Mouse (Mus musculus) stomach, embryonic 16.5 days (tissue): ENCODE measurements around the gene Rnase10. TPM values are rescaled to one million over a fixed set of nuclear protein-coding genes. Genes with fewer than 3 reads are reported as not detected.
A peak's percentile ranks its signal among the peaks of the same experiment; 100 is the strongest.
"Not testable (repeated sequence)": the region's sequence is repeated elsewhere in the genome, so short reads cannot be mapped to it uniquely, and the experiment has no call there.

ENCODE experiments used
- ATAC-seq: fragments of 200-750 bp; cut with Nextera tagmentation; 2 replicates; pipeline ENCODE4 v1.8.0; 2017; ENCODE audit warnings: moderate number of reproducible peaks, moderate TSS enrichment; ENCODE audit not compliant: insufficient read depth, low FRiP score
- H3K27ac ChIP-seq: fragments of 300-500 bp; sonication (generic); 2 replicates; pipeline ENCODE4 v1.5.1; 2014; ENCODE audit warnings: low read length
- H3K27me3 ChIP-seq: fragments of 300-500 bp; sonication (generic); 2 replicates; pipeline ENCODE4 v1.6.1; 2014; ENCODE audit warnings: low read length, control low read depth, mixed read lengths; ENCODE audit not compliant: control insufficient read depth, insufficient read depth
- H3K36me3 ChIP-seq: fragments of 300-500 bp; sonication (generic); 2 replicates; pipeline ENCODE4 v1.6.1; 2014; ENCODE audit warnings: low read length; ENCODE audit not compliant: control insufficient read depth, insufficient read depth
- H3K4me1 ChIP-seq: fragments of 300-500 bp; sonication (generic); 2 replicates; pipeline ENCODE4 v1.6.1; 2014; ENCODE audit warnings: low read length, control low read depth, mixed read lengths; ENCODE audit not compliant: control insufficient read depth, insufficient read depth
- H3K4me2 ChIP-seq: fragments of 300-500 bp; sonication (generic); 2 replicates; pipeline ENCODE4 v1.6.1; 2014; ENCODE audit warnings: low read depth, low read length, mixed read lengths
- H3K4me3 ChIP-seq: fragments of 300-500 bp; sonication (generic); replicated peaks from 2 replicates; pipeline ENCODE4 v1.5.1; 2014; ENCODE audit warnings: mild to moderate bottlenecking, low read length
- H3K9ac ChIP-seq: fragments of 300-500 bp; sonication (generic); 2 replicates; pipeline ENCODE4 v1.6.1; 2014; ENCODE audit warnings: low read length
- H3K9me3 ChIP-seq: fragments of 300-500 bp; sonication (generic); replicated peaks from 2 replicates; pipeline ENCODE4 v1.6.1; 2016; ENCODE audit warnings: low read length, control low read depth; ENCODE audit not compliant: control insufficient read depth
- WGBS: fragments of 180-500 bp; shearing (Covaris S2); extraction: QIAGEN DNeasy Blood & Tissue Kit; methylation state at CpG from one replicate; pipeline ENCODE4 v1.1.7; 2014; 5-methylcytosine and 5-hydroxymethylcytosine counted together
- polyA plus RNA-seq: library from polyadenylated mRNA; unstranded; fragments of >200 nt; fragmentation: Nextera tagmentation; extraction: Ambion mirVana; gene quantifications from 2 replicates; pipeline ENCODE4 v1.2.1, GENCODE M21; 2015

The Rnase10 gene
- 0.23 and 0.54 TPM in 2 replicates for polyA plus RNA-seq

DNA sequence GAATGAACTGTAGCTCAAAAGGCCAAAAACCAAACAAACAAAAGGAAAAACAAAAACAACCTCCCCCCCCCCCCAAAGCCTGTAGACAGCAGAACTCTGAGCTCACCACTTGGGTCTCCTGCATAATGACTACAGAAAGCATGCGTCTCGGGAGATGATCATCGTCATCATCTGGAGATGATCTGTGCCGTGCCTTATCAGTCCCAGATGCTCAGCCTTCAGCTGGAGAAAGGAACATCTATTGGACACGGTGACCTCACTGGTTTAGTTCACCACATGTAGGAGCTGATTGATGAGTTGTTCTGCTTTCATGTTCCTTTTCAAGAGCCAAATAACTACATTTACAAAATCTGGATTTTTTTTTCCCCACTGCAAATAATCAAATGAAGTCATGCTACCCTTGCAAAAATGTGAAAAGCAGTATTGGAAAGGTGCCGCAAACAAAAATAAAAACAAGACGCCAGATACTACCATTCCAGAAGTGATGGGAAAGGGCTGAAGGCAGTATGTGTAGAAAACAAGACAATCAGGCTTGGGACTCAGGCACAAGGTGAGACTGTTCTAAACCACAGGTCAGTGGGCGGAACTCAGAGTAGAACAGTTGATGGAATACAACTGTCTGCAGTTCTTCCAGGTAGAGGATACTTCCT, at the start of gene Rnase10:
Gene Rnase10 (plus strand): TSS at position 600 of the 650 bp plus-strand sequence.
- peaks cover 5% of the 10 kb centered on the region; the same call in 1 of the 2 replicates for H3K4me1 ChIP-seq
- H3K4me3 ChIP-seq: no peak within 1 kb of the TSS
- peak within 1 kb of the TSS; percentile 16; the same call in 1 of the 2 replicates for H3K4me2 ChIP-seq
- H3K9ac ChIP-seq: no peak within 1 kb of the TSS
- H3K27ac ChIP-seq: peak within 1 kb of the TSS; percentile 88
- no peaks in the 10 kb centered on the region; the same call in 1 of the 2 replicates for H3K9me3 ChIP-seq
- ATAC-seq: no peak
- 74% methylated on average over 8 of the region's 8 CpGs for WGBS
- H3K36me3 ChIP-seq: no peaks in the 10 kb centered on the region
- H3K27me3 ChIP-seq: no peaks in the 10 kb centered on the region

DNA sequence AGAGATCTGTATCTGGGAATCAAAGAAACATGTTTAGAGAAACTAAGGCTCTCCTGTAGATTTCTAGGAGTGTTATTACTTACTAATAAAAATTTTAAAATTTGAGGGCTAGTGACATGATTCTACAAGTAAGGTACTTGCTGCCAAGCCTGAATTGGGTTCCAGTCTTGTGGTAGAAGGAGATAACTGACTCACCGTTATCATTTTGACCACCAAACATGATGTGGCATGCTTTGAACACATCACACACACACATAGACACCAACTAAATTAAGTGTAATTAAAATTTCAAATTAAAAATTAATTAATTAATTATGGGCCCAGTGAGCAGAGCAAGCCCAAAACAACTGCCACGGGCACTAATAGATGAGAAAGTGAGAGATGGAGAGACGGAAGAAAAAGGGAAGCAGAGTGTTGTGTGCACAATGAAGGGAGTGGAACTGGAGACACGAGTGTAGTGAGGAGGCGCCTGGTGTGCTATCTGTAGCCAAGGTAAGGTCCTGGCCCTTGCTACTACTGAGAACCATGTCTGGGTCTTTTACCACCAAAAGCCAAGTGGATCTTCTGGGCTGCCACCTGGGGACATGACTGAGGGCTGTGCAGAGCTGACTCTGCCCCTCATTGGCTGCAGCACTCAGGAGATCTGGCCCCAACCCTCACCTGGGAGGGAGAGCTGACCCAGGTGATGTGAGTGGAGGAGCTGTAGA, 49.1 kb upstream of the Rnase10 start:
- not testable (repeated sequence) for H3K36me3 ChIP-seq, ATAC-seq, H3K9me3 ChIP-seq, H3K27me3 ChIP-seq, H3K4me2 ChIP-seq, H3K4me3 ChIP-seq, H3K9ac ChIP-seq, H3K27ac ChIP-seq, H3K4me1 ChIP-seq
- 85% methylated on average over 5 of the region's 5 CpGs for WGBS

DNA sequence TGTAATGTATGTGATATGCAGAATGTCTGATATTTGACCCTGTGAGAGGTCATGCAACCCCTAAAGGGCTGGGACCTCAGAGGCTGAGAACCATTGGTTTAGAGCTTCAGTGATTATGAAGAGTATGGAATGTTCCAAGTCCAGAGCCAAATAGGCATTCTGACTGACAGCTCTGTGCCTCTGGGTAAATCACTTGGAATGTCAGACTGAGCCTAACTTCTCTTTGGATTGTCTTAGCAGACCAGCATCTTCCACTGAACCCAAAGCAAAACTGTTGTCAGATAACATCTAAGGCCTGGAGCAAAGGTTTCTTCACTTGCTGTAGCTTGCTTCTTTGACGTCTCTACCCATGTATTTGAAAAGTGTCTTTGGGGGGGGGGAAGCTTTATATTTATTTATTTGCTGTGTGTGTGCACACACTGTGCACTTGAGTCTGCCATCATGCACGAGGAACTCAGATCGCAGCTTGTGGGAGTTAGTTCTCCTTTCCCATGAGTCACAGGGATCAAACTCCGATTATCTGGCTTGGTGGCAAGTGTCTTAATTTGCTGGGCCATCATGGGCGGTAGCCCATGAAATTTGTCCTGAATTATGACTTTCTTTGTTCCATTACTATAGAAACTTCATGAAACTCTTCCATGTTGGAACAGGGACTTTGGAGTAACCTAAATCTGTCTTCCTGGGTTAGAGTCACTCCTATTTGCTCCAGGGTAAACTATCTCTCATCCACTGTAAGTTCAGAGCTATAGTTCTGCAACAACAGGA, 39.2 kb upstream of the Rnase10 start:
- ATAC-seq: no peak
- no peaks in the 10 kb centered on the region for H3K4me1 ChIP-seq
- no peak overlapping the region for H3K27ac ChIP-seq
- WGBS: 81% methylated on average over 5 of the region's 5 CpGs
- no peak overlapping the region for H3K4me2 ChIP-seq
- no peaks in the 10 kb centered on the region for H3K9me3 ChIP-seq
- no peaks in the 10 kb centered on the region for H3K36me3 ChIP-seq
- no peaks in the 10 kb centered on the region for H3K27me3 ChIP-seq
- H3K4me3 ChIP-seq: no peak overlapping the region
- H3K9ac ChIP-seq: no peak overlapping the region

DNA sequence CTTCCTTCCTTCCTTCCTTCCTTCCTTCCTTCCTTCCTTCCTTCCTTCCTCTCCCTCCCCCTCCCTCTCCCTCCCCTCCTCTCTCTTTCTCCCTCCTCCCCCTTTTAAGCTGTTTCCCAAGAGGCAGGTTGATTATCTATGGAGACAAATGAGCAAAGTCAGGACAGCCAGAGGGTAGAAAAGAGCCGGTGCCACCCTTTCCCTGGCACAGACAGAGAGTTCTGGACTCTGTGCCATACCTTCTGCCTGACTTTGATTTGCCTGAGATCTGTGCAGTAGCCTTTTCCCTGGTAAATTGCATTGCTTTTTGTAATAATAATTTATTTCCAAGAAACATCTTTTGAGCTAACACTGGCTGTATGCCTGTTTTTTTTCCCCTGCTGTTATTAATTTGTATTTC, 38.5 kb upstream of the Rnase10 start:
- H3K9me3 ChIP-seq: no peaks in the 10 kb centered on the region
- H3K9ac ChIP-seq: no peak overlapping the region
- H3K36me3 ChIP-seq: no peaks in the 10 kb centered on the region
- no peak overlapping the region for H3K4me2 ChIP-seq
- ATAC-seq: no peak
- WGBS: 24% methylated on average over 1 of the region's 1 CpGs
- H3K27me3 ChIP-seq: no peaks in the 10 kb centered on the region
- no peak overlapping the region for H3K4me3 ChIP-seq
- no peaks in the 10 kb centered on the region for H3K4me1 ChIP-seq
- no peak overlapping the region for H3K27ac ChIP-seq

DNA sequence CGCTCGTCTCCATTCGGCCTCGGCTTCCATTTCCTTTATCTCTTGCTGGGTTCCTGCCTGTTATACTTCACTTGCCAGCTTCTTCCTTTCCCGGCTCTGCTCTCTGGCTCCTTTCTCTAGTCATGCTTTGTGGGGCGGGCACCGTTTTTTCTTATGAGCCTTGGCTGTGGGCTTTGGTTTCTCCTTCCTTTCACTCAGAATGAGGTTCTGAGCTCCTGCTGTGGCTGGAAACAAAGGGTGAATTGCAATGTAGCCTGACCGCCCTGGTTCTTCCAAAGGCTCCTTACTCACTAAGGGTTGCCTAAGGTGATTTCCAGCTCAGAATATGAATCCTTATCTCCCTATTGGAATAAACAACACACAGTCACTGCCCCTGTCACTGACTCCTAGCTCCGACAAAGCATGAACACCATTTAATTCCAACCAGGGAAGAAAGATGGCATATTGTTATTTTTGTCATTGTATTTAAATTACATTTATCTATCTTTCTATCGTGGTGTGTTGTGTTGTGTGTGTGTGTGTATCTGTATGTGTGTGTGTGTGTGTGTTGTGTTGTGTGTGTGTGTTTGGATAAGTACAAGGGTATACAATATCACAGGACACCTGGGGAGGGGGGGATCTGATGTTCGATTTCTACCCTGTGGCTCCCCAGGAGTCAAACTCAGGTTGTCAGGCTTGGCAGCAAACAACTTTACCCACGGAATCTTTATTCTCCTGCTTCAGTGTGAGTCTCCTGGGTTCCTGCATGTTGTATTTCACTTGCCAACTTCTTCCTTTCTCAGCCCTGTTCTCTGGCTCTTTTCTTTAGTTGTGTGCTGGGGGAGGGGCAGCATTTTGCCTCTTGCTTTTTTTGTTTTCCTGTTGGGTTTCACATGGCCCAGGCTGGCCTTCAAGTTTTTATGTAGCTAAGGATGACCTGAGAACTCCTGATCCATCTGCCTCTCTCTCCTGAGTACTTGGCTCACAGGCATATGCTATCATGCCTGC, 37.7 kb upstream of the Rnase10 start:
- no peak overlapping the region for H3K9ac ChIP-seq

DNA sequence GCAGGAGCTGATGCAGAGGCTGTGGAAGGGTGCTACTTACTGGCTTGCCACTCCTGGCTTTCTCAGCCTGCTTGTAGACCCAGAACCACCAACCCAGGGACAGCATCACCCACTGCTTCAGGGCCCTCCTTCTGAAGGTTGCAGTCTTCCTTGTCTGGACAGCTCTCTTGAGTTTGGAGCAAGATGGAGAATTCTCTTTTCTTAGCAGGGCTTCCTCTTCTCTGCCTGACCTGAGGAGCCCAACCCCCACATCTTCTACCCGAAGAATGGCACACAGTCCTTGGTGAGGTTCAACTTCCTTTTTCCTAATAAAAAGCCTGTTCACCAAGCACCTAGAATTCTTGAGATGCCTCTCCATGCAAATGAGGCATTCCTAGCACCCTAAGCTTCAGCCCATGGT, 36.7 kb upstream of the Rnase10 start:
- Histone ChIP-seq H3K9ac (no peak overlapping the region), H3K9me3 (no peaks in the 10 kb centered on the region), H3K36me3 (no peaks in the 10 kb centered on the region), H3K27me3 (no peaks in the 10 kb centered on the region), H3K4me2 (no peak overlapping the region), H3K4me3 (no peak overlapping the region), H3K27ac (no peak overlapping the region), H3K4me1 (no peaks in the 10 kb centered on the region)
- 58% methylated on average over 1 of the region's 1 CpGs for WGBS
- no peak for ATAC-seq

More for the DNA sequence above, 37.7 kb upstream of the Rnase10 start:
- Histone ChIP-seq H3K9me3 (no peaks in the 10 kb centered on the region), H3K4me3 (no peak overlapping the region), H3K27ac (no peak overlapping the region), H3K36me3 (no peaks in the 10 kb centered on the region), H3K27me3 (no peaks in the 10 kb centered on the region), H3K4me2 (no peak overlapping the region), H3K4me1 (no peaks in the 10 kb centered on the region)
- WGBS: 41% methylated on average over 12 of the region's 12 CpGs
- ATAC-seq: no peak

DNA sequence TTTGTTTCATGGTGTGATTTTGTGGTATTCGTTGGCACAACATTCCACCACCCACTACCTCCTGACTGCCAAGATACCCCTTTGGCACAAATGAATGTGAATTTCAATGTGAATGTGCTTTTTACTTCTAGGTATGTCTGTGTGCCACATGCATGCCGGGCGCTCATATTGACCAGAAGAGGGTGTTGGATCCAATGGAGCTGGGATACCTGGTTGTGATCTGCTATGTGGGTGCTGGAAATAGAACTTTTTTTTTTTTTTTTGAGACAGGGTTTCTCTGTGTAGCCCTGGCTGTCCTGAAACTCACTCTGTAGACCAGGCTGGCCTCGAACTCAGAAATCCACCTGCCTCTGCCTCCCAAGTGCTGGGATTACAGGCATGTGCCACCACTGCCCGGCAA, 34.5 kb upstream of the Rnase10 start:
- not testable (repeated sequence) for H3K4me3 ChIP-seq, H3K27me3 ChIP-seq, H3K27ac ChIP-seq, H3K36me3 ChIP-seq, H3K4me1 ChIP-seq, ATAC-seq, H3K4me2 ChIP-seq, H3K9ac ChIP-seq, H3K9me3 ChIP-seq
- 90% methylated on average over 5 of the region's 5 CpGs for WGBS

DNA sequence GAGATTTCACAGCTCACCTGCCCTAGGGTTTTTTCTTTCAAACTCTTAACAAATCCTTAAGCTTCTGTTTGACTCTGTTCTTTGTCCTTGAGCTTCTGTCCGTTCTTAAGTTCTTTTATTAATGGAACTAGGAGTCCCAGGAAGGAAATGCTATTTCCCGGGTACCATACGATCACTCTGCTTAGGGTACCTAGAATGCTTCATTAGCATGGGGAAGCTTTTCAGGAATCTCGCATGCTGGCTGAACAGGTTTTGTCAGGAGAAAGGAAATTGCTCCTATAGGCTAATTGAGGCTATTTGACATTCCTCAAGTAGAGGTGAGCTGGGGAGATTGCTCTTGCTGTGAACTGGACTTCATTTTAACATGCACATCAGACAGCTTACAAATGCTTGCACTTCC, 33.9 kb upstream of the Rnase10 start:
- no peaks in the 10 kb centered on the region for H3K36me3 ChIP-seq
- ATAC-seq: no peak
- no peaks in the 10 kb centered on the region for H3K27me3 ChIP-seq
- no peak overlapping the region for H3K27ac ChIP-seq
- no peaks in the 10 kb centered on the region for H3K9me3 ChIP-seq
- H3K4me2 ChIP-seq: no peak overlapping the region
- no peak overlapping the region for H3K9ac ChIP-seq
- no peaks in the 10 kb centered on the region for H3K4me1 ChIP-seq
- WGBS: 35% methylated on average over 4 of the region's 4 CpGs
- no peak overlapping the region for H3K4me3 ChIP-seq
